Mouse (Mus musculus) olfactory bulb, adult 2 months (tissue): ENCODE data around the gene Mettl16.

Experiments
- CTCF ChIP-seq: fragments of 200-500 bp; IDR thresholded peaks from 2 replicates; pipeline ENCODE4 v1.5.1; 2012; ENCODE audit warnings: low read depth, mild to moderate bottlenecking, low read length, moderate library complexity; ENCODE audit not compliant: insufficient read depth
- POLR2A ChIP-seq: fragments of 200-500 bp; IDR thresholded peaks from 2 replicates; pipeline ENCODE4 v1.6.1; 2012; ENCODE audit warnings: mild to moderate bottlenecking, low read depth, low read length, moderate library complexity; ENCODE audit not compliant: insufficient read depth

DNA sequence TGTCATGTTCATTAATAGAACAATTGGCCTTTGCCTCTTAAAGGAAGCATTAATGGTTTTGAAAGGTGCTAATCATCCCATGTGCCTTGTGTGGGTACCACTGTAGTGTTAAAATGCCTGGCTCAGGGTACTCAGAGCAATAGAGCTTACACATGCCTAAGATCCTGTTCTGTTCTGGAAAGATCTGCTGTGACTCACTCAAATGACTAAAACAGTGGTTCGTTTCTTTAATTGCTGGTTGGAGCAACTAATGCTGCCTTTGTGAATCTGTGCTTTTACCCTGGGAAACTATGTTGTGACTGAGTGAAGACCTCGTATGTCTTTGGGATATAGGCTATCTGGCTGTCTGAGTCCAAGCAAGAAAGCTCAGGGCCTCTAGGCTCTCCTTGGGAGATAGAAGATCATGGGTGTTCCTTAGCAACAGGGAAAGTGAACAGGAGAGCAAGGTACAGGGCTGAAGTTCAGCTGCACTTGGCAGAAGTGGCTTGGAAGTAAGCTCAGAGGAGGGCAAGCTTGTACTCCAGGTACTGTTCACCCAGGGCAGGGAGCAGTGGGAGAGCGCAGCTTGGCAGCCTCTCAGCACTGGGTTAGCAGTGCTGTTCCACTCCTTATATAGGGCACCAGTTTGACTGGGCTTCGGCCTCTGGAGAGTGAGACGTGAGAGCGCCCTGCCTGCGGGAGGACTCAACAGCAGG, 52.3 kb downstream of the Mettl16 start:
- TF ChIP-seq POLR2A (no peak), CTCF (no peak)
